Mouse (Mus musculus) retina, postnatal 7 days (tissue): ENCODE measurements at regions not wholly inside any gene's neighbourhood (a gene's known extent, or its start where the extent isn't known, plus 50 kb on each side); places are given as distances from the start of the nearest gene placed in this dataset.

Source experiments
- DNase-seq: peaks from one replicate; pipeline ENCODE4 v3.0.0-alpha.2; 2012; ENCODE audit warnings: low read depth, low spot score

GRCm38 (mm10) chr13:60007593-60007992, 169.6 kb downstream of the Gas1 start:
- no peak for DNase-seq

- no peak for DNase-seq
Measured at GRCm38 (mm10) chr13:60007031-60007430, 170.1 kb downstream of the Gas1 start.

GRCm38 (mm10) chr13:60004611-60005010, 172.6 kb downstream of the Gas1 start:
- no peak for DNase-seq

GRCm38 (mm10) chr13:60002098-60002497, 175.1 kb downstream of the Gas1 start:
- DNase-seq: no peak

DNA sequence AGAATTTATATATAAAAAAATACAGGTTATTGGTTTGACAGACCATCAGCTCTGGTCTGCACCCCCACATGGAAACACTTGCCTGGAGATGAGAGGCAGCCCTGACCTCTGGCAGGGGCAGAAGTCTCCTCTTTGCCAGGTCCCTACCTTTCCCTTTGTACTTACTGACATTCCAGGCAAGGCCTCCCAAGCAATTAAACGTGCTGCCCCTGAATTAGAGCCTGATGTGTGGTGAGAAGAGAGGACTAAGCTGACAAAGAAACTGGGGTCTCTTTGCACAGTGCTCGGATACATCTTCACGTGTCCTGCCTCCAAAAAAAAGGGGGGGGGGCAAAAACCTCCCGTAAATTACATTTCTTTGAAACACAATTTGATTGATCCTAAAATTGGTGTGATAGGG, 175.5 kb downstream of the Gas1 start:
- no peak for DNase-seq

DNA sequence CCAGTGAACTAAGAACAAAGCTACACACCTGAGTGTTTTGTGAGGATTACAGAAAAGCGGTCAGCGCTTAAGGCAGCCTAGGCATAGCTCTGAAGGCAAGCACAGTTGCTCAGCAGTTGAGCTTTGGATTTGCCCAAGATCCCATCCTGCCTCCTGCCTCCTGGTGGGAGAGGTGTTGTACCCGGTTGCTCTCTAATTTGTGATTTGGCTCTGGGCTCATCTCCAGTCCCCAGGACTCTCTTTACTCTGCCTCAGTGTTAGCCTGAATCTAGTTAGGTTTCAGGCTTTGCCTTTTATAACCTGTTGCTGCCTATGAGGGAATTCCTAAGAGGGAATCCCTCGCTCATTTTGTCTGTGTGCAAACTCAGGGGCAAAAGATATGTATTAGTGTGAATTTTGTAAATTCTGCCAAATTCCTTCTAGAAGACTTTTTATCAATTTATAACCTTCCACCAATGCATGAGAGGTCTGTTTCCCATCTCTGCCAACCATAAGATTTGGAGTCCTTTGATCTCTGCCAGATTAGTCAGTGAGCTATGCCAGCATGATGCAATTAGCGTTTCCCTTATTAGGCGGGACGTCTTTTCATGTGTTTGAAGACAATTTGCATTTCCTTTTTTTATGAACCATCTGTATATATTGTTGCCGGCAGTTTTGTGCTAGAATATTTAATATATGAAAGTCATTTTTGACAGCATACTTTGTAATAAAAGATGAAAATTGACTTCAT, 176.4 kb downstream of the Gas1 start:
- no peak for DNase-seq

- DNase-seq: no peak
Measured at GRCm38 (mm10) chr13:59997431-59997830, 174.5 kb upstream of the Tut7 start.

DNA sequence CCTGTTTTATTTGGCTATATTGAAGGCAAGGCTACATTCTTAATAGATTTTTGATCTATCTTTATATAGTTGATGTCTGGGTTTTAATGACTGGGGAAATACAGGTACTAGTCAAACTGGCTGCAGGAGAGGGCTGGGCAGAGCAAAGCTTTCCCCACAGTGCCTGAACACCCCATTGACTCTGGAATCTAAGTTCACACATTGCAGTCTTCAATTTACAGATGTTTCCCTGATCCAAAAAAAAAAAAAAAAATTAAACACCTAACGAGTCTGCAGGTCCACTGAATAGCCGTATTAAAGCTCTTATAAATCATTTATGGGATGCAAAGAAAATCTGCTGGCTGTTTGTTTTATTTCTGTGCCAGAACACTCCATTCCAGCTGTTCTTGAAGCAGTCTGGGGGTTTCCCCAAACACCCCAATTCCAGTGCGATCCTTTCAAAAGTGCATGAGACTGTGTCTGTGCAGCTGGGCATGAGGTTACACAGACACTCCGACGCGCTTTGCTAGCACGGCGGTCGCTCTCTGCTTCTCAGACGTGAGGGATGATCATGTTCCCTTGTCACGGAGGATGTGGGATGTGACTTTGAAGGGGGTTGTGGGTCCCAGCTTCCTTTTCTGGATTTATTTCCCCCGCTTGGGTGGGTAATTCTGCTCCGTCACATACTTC, 173.3 kb upstream of the Tut7 start:
- DNase-seq: no peak

DNA sequence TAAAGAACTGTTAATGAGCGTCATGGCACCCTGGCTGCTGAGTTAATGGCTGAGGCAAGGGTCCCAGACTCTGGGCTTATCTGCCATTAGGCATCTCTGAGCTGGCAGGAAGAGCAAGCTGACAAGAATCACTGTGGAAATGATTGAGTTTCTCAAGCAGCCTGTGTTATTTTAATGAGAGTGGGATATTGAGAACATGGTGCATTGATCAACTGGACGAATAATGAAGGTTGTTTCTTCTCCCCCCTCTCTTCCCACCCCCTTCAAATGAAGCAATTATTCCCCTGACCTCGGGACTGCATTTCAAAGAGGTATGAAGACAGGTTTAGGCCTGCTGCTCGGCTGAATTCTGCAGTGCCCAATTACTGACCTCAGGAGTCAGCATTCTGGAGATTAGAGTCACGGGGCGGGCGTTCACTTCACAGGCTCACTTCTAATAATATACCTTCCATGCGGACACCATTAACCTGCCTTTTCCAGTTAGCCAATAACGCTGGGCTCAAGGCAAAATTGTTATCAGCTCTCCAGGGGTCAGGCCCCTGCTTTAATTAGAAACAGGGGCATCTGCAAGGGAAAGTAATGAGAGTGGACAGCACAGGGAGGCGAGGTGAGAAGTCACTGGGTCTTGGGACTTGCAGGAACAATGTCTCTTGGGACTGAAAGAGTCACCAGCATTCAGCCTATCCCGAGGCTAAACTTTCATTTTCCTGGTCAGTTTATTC, 170.0 kb upstream of the Tut7 start:
- DNase-seq: no peak

DNA sequence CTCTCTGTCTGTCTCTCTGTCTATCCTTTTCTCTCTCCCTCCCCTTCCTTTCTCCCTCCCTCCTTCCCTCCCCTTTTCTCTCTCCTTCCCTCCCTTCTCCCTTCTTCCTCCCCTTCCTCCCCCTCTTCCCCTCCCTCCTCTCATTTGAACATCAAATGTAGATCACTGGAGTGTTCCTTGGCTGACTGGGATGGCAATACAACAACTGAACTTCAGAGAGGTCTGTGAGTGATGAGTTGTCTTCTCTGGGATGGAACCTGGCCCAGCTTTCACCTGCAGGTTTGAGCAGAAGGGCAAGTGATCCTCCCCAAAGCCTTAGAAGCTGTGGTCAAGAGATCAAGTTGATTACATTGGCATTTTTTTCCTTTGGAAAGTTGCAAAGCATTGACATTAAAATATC, 169.4 kb upstream of the Tut7 start:
- DNase-seq: no peak

GRCm38 (mm10) chr13:59990402-59991280, 167.7 kb upstream of the Tut7 start:
- no peak for DNase-seq

GRCm38 (mm10) chr13:59988393-59988965, 165.5 kb upstream of the Tut7 start:
- DNase-seq: no peak

DNA sequence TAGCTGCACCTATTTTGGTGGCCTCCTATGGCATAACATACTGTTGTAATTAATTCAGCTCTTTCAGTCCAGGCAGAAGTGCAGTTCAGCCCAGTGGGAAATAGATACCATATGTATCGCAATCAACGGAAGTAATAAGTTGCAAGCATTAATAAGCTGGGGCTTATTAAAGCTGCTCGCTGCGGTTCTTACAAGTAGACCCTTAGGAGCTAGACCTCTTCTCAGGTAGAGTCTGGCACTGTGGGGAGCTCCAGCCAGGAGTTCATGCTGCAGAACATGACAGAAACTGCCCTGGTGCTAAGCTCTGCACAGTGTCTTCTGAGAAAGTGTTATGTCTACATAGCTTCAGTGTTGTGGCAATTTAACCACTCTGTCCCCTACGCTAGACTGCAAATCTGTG, 153.5 kb upstream of the Tut7 start:
- no peak for DNase-seq

DNA sequence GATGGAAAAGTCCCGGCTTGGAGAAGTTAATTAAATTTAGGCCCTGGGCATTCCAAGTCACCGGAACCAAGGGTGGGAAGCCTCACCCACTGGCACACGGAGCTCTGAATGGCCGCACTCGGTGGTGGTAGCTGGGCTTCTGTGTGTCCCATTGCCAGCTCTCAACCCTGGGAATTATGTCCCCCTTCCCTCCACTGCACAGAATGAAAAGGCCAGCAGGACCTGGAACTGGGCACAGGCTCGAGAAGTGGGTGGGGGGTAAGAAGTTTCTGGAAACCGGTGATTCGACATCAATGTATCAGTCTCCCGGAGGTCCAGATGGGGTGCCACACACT, 149.1 kb upstream of the Tut7 start:
- no peak for DNase-seq

DNA sequence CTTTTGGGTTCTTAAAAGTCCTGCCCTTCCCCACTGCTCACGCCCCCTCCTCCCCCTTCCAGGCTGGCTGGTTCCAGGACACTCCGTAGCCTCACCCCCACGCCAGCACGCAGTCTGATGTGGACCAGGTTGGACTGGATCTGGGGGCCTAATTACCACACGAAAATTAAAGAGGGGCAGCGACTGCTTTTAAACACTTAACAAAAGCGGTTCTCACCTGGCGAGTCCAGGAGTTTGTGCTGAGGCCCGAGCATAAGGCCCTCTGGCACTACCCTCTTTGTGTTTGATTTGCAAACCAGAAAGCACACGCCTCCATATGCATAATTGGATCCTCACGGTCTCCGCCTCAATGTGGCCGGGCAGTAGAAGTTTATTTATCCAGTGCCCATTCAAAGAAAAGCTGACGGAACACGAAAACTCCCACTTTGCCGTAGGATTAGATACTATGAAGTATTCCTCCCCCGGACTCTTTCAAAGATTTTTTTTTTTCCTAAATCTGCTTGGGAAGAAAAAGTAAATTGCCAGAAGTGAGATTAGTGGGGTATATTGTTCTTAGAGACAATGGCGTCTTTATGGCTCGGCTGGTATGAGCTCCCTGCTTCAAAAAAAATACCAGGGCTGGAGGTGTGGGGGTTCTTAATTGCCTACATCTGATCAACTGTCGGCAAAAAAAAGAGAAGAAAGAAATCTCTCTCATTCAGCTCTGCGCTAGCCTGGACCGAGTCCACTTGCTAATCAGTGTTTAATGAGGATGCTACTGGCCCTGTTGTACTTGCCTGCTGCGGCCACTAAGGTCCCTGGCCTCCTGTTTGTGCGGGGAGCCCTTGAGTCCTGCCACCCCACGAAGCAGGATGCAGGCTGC, 148.5 kb upstream of the Tut7 start:
- DNase-seq: peak; percentile 31

- DNase-seq: no peak
Measured at GRCm38 (mm10) chr13:59970430-59970829, 147.5 kb upstream of the Tut7 start.

GRCm38 (mm10) chr13:59969484-59969883, 146.5 kb upstream of the Tut7 start:
- no peak for DNase-seq

DNA sequence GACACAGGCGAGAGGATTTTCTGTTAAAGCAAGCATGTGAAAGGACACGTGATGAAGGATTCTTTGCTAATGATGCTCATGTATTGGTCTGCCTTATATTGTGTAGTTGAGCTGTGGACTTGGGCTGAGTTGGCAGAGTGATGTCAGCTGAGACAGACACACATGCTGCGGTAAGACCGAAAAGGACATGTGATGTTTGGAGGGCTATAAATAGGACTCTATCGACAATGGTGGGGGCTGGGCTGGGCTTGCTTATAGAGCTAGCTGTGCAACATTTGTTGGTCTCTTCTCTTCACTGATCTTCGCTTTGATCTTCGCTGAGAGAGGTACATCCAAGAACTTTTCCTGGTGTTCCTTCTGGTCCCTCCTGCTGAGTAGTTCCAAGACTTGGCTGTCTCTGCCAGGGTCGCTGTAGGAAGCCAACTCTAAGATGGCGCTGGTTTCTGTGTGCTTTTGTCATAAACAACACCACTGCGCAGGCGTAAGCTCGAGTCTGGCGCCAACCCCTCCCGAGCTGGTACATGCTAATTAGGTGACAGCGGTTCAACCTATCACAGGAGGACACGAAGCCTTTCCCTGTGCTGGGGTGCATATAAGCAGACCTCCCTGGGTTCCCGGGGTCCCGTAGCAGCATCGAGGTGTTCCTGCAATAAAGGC, 145.8 kb upstream of the Tut7 start:
- no peak for DNase-seq

DNA sequence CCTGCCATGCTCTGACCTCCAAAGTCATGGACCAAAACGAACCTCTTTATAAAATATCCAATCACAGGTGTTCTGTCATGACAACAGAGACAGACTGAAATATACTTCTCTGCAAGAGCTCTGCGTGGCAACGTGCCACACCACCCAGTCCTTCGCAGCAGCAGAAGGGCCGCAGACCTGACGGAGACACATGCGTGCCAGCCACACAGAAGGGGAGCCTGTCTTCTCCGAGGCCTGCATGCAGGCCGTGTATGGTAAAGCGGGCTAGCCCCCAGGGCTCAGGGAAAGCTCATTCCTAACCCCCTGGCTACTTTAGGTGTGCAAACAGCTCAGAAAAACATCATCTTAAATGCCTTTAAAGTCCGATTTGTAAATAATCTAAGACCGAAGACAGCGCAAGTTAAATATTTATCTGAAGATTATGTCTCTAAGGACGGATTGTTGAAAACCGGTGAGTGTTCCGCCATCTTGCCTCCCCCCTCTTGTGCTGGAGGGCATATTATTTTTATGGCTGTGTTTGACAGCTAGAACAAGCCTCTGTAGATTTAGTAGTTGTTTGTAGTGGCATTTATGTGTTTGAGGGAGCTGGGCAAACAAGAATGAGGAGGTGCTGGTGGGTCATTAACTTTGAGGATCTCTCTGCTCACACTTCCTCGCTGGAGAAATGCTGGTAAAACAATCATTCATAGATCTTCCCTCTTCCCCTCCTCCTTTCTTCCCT, 143.7 kb upstream of the Tut7 start:
- no peak for DNase-seq
